Mouse (Mus musculus) small intestine, adult 2 months (tissue): Measurements from ENCODE around the gene Higd1b.

Experiments
- CTCF ChIP-seq: fragments of 200-500 bp; IDR thresholded peaks from 2 replicates; pipeline ENCODE4 v1.5.1; 2012; ENCODE audit warnings: low read depth, mild to moderate bottlenecking, control low read depth, inconsistent platforms, low read length, moderate library complexity, mixed read lengths; ENCODE audit not compliant: insufficient replicate concordance, insufficient read length; ENCODE audit errors: extremely low read depth
- POLR2A ChIP-seq: fragments of 200-500 bp; IDR thresholded peaks from 2 replicates; pipeline ENCODE4 v1.6.1; 2012; ENCODE audit warnings: low read depth, mild to moderate bottlenecking, control low read depth, inconsistent platforms, low read length, moderate library complexity

GRCm38 (mm10) chr11:102827097-102827496, 8.6 kb upstream of the Higd1b start:
- TF ChIP-seq POLR2A (no peak), CTCF (no peak)
